ENCODE assay signal across 8 mouse cellular contexts in the genomic region with DNA sequence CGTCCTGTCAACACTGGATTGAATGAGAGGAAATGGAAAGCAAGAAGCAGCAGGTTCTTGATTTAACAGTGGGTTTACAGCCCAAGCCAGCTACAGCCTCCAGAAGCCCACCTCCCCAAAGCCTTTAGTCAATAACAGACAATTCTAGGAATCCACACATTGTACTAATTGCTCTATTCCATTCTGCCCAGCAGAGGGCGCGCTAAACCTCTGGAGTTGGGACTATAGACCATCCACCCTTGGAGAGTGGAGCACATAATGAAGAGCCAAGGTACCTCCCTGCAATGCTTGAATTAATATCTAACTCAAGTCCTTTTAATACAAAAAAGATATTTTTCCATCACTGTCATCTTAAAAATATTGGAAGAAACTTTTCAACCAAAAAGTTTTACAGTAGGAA. TPM values are rescaled to one million over a fixed set of nuclear protein-coding genes. Genes with fewer than 3 reads are reported as not detected.
DNase-seq lines count a peak whose midpoint lies in the region; ATAC-seq lines count a peak whose summit lies in the region.
"Had no signal": no experiment of that assay in that cellular context is flagged by ENCODE, and none has a peak within 500 bp of the region (broad histone marks: within the 10 kb centered on the region; RNA-seq: fewer than 3 reads in every experiment).

No protein-coding gene starts in this region.

- H3K4me3 ChIP-seq in kidney, embryonic 16.5 days (ENCODE audit: low read length) = no peak overlapping the region
- H3K4me3 ChIP-seq: limb, embryonic 15.5 days had no signal

- ATAC-seq in kidney, embryonic 16.5 days (ENCODE audit: low FRiP score, low TSS enrichment) = no peak

- no peaks in the 10 kb centered on the region for H3K27me3 ChIP-seq in kidney, embryonic 16.5 days (ENCODE audit: insufficient read depth, low read length)
- H3K27me3 ChIP-seq: limb, embryonic 15.5 days had no signal

- no peak overlapping the region for H3K9ac ChIP-seq in kidney, embryonic 16.5 days (replicated peaks; ENCODE audit: low read length)
- H3K9ac ChIP-seq: limb, embryonic 15.5 days had no signal

- H3K36me3 ChIP-seq in kidney, embryonic 16.5 days (ENCODE audit: insufficient read depth, low read length) = no peaks in the 10 kb centered on the region
- H3K36me3 ChIP-seq: limb, embryonic 15.5 days had no signal

- WGBS in kidney, embryonic 16.5 days = 24% methylated on average over 3 of the region's 3 CpGs

- peak; percentile 35 for DNase-seq in kidney, adult 9 months
- peak; percentile 53 for DNase-seq in ES-CJ7 (ENCODE audit: low read depth, low spot score)
- peak; percentile 37 for DNase-seq in adrenal gland, postnatal 25 days
- peak; percentile 49 for DNase-seq in kidney, postnatal 10 days
- peak; percentile 12 for DNase-seq in lung, postnatal 36 days
- no peak for DNase-seq in thymus, postnatal 14 days

- H3K27ac ChIP-seq in kidney, embryonic 16.5 days (ENCODE audit: low read length) = no peak overlapping the region
- H3K27ac ChIP-seq: limb, embryonic 15.5 days had no signal

- H3K4me2 ChIP-seq in kidney, embryonic 16.5 days (replicated peaks; ENCODE audit: low read depth, low read length) = no peak overlapping the region
- H3K4me2 ChIP-seq: limb, embryonic 15.5 days had no signal

- no peaks in the 10 kb centered on the region for H3K4me1 ChIP-seq in kidney, embryonic 16.5 days (ENCODE audit: insufficient read depth, low read length)
- H3K4me1 ChIP-seq: limb, embryonic 15.5 days had no signal

- no peaks in the 10 kb centered on the region for H3K9me3 ChIP-seq in kidney, embryonic 16.5 days (ENCODE audit: low read length)
- H3K9me3 ChIP-seq: limb, embryonic 15.5 days had no signal

RNA-seq across cellular contexts. Expression of gene Lce3a, which starts 23.0 kb away (rescaled TPM):
- not detected in 2 replicates for polyA plus RNA-seq in kidney, embryonic 16.5 days (2015; fragmentation: Nextera tagmentation; extraction: Ambion mirVana)
- not detected in 2 replicates for total RNA-seq in adrenal gland, postnatal 25 days (2021)
- polyA plus RNA-seq: limb, embryonic 15.5 days had no signal

RNA-seq across cellular contexts. Expression of gene Lce3b, which starts 29.8 kb away (rescaled TPM):
- not detected in 2 replicates for polyA plus RNA-seq in kidney, embryonic 16.5 days (2015; fragmentation: Nextera tagmentation; extraction: Ambion mirVana)
- total RNA-seq in adrenal gland, postnatal 25 days (2021) = not detected in 2 replicates
- polyA plus RNA-seq: limb, embryonic 15.5 days had no signal

RNA-seq across cellular contexts. Expression of gene 2310050C09Rik, which starts 33.0 kb away (rescaled TPM):
- not detected in 2 replicates for polyA plus RNA-seq in kidney, embryonic 16.5 days (2015; fragmentation: Nextera tagmentation; extraction: Ambion mirVana)
- not detected in 2 replicates for total RNA-seq in adrenal gland, postnatal 25 days (2021)

RNA-seq across cellular contexts. Expression of gene Lce3c, which starts 41.3 kb away (rescaled TPM):
- not detected in 2 replicates for polyA plus RNA-seq in kidney, embryonic 16.5 days (2015; fragmentation: Nextera tagmentation; extraction: Ambion mirVana)
- not detected in 2 replicates for total RNA-seq in adrenal gland, postnatal 25 days (2021)

RNA-seq across cellular contexts. Expression of gene Lce1l, which starts 51.9 kb away (rescaled TPM):
- polyA plus RNA-seq in kidney, embryonic 16.5 days (2015; fragmentation: Nextera tagmentation; extraction: Ambion mirVana) = not detected in 2 replicates
- not detected in 2 replicates for total RNA-seq in adrenal gland, postnatal 25 days (2021)
